Mouse (Mus musculus) layer of hippocampus, adult 9-10 months (tissue): Measurements from ENCODE around the gene Rhbdd1.

Experiments used
- DNase-seq: peaks from one replicate; pipeline ENCODE4 v3.0.0; 2022; ENCODE audit warnings: low spot score

Rhbdd1 gene

DNA sequence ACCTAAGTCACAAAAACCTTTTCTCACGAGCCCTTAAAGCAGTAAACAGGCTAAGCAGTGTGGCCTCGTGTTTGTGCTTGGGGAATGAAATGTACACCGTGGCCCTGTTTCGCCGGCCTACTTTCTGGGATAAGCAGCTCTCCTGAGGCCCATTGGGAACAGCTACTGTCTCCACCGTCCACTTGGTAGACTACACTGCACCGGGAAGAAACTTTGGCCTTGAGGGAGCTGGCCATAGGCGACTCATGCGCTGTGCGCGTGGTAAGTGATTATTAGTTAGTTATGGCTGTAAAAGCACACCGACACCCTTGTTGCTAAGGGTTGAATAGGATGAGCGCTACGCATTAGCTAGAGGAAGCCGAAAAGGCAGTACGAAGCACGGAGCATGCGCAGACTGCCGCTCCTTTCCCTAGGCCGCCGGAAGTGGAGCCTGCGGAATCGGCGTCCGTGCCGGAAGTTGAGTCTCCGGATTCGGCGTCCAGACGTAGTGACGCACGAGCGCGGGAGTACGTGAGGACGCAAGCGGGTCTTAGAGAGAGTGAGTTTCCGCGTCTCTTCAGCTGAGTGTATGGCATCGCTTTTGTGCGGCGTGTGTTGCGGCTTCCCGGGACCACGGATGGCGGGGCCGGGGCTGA, at the start of gene Rhbdd1:
Rhbdd1 (plus strand) TSS at position 342 of the 635 bp plus-strand sequence.
- DNase-seq: peak; percentile 97

DNA sequence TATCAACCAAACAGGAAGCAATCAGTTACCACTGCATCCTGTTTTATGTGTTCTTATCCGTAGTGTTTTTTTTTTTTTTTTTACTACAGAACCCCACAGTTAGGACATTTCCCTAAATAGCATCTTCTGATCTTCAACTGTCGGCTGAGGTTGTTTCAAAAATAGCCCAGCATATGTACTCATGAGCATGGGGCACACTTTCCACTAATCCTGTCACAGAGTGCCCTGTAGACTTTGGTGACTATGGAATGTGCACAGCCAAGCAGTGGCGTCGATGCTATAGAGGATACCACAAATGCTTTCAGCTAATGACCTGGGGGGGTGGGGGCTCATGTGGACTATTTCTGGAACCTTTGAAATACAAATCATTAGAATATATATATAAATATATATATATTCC, 48.7 kb upstream of the Rhbdd1 start:
- DNase-seq: no peak

DNA sequence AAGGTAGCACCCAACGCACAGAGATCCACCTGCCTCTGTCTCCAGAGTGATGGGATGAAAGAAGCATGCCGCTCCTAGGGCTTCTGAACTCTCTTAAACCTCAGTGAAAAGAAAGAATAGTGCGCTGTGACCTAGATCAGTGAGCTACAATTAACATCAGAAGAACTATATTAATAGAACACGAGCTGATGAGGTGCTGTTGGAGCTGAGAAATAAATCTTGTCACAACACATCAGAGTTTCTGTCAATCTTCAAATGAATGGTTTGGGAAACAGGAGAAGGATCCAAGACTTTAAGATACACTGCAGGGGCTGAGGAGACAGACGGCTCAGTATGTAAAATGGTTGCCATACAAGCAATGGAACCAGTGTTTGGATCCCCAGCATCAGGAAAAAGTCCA, 44.0 kb upstream of the Rhbdd1 start:
- DNase-seq: no peak

DNA sequence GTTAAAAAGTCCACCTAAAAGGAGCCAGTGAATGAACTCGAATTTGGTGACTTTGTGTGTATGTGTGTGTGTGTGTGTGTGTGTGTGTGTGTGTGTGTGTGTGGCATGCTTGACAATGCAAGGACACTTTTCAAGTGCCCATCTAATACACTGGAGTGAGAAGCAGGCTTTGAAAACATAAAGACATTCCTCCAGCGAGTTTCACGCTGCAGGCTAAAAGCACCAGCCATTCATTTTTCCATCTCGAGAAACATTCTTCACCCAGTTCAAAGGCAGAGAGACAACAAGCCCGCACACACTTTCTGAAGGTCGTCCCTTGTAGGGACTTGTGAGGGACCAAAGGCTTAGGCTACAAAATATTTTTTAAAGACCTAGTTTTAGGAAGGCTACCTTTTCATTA, 42.7 kb upstream of the Rhbdd1 start:
- DNase-seq: no peak

DNA sequence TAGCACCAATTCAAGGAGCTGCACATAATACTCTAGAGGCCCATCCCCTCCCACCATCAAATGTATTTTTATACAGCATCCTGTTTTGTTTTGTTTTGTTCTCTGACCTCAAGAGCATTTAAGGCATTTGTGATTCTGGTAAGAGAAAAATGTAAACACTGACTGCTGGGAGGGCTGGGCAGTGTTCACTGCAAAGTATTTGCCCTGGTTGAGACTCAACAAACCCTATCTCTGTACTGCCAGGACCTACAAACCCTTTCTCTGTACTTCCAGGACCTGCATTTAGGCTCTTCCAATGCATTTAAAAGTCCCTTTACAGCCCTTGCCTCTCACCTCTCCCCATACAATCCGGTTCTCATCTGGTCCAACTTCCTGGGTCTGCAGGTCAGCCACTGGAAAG, 41.9 kb upstream of the Rhbdd1 start:
- DNase-seq: no peak

DNA sequence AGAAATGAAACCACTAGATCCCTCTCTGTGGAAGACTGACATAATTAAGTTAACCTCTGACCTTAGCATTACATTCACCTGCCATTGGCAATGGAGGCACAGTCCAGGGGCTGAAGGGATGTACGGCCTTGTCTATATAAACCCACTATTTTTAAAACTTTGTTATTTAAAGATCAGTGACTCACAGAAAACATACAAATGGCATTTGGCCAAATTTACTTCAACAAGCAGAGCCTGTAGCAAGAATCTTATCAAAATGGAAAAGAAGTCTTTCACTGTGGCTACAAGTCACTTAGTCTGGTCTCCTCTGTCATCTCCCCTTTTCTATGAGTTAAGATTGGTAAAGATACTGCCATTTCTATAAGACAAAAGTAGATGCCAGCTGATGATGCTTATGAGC, 36.5 kb upstream of the Rhbdd1 start:
- no peak for DNase-seq

DNA sequence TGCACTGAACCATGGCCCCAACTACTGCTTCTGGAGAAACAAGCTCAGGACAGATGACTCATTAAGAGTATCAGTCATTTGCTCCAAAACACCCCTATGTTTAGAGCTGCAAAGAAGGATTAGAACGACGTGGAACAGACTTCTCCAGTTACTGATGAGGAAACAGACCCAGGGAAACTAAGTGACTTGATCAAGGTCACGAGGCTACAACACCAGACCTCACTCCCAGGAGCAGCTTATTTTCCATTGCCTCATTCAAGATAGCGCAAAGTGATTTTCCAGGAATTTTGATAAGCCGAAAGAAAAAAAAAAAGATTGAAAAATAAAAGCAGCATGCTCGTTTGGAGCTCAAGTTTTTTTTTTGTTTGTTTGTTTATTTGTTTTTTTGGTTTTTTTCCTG, 34.4 kb upstream of the Rhbdd1 start:
- DNase-seq: no peak

DNA sequence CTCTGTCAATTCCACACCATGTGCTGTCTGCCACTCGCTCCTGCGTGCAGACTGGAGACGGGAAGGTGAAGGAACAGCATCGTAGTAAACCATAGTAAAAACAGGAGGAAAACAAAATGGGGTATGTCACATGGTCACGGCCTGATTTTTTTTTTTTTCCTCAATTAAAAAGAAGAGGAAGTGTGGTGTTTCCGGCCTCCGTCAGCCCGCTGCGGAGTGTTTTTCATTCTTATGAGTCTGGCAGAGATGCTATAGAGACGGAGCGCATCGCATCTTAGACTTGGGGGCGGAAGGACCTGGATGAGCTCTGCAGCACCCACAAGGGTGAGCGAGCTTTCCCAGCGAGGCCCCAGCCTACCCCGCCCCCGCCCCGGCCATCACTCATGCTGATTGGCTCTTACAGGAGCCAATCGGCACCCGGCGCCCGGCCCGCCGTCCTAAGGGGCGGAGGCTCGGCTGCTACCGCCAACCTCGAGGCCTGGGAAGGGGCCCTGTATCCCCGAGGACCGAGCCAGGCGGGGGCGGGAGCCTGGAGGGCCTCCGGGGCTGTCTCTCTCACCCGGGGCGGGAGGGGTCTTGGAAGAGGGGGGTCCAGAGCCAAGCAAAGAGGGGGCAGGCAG, 33.1 kb upstream of the Rhbdd1 start:
- DNase-seq: no peak

DNA sequence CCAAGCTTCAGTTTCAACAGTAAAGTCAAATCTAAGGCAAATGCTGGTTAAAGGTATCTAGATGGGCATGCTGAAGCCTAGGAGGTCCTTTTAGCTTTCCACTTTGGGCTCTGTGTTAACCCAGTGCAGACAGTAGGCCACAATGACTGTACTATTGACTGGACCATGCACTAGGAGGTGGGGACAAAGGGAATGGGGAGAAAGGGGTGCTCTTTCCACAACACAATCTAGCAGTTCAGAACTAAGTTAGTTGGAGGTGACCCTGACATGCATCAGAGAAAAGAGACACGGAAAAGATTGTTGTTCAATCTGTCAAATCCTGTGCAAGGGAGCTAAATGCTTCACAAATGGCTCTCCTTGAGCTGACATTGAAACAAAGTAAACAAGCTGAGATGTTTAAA, 32.4 kb upstream of the Rhbdd1 start:
- DNase-seq: no peak

DNA sequence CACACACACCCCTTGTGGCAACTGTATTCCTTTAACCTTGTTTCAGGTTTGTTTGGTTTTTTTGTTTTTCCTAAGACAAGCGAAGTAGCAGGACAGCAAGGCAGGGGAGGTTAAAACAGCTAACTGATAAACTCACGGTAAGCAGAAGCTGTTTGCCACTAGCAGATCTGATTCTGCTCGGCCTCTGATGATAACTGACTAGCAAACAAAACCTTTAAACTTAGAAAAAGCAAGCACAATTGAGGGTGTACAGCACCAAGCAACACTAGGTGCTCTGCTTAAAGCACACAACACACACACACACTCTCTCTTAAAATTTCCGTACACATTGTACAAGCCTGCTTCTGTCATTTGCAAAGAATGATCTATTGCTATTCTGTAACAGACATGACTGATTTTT, 31.8 kb upstream of the Rhbdd1 start:
- no peak for DNase-seq

DNA sequence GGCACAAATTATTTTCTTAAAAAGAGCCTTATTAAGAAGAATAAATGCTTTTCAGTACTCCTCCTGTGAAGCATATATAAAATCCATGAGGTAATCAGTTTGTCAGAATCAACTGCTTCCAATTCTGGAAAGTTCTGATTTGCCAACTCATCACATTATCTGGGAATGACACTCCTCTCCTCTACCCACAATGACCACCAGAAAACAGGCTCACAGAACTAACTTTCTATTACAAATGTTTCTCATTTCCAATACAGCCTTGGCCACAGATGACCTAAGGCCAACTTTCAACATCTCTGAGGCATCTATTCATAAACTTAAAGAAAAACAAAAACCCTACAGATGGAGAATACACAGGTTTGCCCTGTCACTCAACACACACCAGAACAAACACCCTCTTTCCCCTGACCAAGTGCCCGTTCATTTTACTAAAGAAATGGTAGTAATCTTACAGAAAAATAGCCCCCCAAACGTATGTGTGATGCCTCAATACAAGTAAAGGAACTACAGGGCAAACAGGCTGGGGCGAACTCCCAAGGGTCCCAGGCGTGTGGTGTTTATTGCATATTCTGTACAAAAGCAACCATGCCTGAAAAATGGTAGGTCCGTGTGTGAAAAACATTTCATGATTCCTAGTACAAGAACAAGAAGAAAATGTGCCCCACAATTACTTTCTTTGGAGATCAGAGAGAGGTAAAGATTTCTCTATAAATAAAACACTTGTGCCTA, 30.6 kb upstream of the Rhbdd1 start:
- DNase-seq: no peak

DNA sequence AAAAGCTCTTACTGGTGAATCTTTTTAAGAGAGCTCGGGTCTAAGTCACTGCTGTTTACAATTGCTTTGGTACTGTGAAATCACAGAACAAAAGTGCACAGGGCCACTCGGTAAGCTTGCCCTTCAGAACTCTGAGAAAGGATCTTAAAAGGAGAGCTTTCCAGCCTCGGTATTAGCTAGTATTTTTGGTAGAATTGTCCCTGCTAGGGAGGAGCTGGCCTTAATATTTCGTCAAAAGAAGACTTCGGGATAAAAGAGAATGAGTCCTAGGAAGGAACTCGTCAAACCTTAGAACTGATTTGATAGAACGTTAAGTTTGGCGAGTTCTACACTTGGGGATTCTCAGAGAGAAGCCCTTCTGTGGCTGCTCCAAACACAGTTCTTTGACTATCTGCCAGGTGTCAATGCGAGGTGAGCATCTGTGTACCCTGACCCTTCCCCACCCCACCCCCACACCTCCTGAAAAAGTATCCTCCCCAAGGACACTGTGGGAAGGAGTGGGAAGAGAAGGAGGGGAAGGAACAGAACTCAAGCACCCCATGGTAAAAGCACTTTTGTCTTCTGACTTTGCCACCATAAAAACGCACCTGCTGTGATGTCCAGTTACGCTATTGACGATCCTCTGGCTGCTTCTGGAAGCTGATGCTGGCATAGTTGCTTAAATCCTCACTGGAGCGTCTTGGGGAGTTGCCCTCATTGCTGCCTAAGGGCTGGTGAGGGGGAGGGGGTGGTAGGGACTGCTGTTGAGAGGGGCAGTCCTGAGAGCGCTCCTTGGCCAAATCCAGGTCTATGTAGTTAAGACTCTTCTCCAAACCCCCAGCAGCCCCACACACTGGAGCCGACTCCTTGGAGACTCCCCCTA, 29.8 kb upstream of the Rhbdd1 start:
- no peak for DNase-seq

DNA sequence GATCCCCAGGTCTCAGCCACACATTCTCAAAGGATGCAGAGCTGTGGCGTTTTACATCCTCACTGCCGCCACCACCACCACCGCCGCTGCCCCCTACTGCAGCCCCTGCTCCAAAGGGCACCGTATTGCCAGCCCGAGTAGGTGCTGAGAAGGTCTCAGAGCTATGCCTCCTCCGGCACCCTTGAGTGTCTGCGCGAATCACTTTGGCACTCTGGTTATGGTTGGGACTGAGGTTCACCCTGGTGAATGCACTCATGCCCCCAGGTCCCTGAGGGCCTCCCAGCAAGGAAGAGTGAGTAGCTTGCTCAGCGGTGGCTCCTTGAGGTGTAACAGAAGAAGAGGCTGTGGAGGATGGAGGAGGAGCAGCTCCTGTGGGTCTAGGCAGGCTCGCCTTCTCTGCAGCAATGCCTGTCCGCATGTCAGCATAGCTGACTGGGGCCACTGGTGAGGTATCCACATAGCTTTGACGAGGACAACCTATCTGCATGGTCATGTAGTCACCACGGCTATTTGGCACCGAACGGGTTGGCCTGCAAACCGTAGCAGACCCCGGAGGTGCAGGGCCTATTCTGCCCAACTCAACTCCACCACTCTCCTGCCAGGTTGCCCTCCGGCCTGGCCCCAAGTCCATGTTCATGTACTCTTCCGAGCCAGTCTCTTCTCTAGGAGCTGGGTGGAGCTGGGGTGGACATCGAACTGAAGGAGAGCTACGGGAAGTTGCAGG, 29.0 kb upstream of the Rhbdd1 start:
- no peak for DNase-seq

DNA sequence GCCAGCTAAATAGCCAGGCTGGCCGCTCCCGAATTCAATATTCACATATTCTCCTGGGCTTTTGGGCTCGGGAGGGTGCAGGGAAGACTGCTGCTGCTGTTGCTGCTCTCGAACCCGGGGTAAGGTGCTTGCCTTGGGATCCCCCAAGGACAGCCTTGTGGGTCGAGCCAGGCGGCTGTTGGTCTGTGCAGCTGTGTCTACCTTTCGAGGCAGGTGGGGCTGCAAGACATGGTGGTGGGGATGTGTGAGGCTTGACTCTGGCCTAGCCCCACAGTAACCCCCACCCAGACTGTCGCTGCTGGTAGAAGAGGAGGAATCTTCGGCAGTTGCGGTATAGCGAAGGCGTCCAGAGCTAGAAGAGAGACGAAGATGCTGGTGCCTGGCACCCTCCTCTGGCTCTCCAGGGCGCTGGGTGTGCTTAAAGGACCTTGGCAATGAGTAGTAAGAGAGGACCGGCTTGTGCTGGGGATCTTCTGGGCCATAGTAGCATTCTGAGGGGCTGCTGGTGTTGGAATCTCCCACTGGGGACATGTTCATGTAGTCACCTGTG, 28.4 kb upstream of the Rhbdd1 start:
- no peak for DNase-seq

DNA sequence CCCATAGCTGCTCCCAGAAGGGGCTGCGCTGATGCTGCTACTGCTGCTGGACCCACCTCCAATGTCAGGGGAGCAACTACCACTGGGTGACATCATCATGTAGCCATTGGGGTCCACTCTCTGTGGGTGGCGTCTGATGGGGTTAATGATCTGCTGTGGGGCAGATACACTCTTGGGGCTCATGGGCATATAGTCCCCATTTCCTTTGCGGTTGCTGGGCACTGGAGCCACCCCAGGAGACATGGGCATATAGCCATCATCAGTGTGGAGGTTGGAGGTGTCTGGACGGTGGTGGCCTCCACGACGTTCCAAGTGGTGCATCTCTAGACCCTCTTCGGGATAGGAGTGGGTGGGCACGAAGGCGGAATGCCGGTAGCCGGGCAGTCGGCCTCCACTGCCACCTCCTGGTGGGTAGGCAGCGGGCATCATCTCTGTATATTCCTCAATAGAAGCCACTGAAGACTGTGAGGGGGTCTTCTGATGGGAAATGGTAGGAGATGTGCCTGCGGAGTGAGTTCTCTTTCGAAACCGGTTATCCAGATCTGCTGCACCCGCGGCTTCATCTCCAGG, 27.7 kb upstream of the Rhbdd1 start:
- DNase-seq: no peak

DNA sequence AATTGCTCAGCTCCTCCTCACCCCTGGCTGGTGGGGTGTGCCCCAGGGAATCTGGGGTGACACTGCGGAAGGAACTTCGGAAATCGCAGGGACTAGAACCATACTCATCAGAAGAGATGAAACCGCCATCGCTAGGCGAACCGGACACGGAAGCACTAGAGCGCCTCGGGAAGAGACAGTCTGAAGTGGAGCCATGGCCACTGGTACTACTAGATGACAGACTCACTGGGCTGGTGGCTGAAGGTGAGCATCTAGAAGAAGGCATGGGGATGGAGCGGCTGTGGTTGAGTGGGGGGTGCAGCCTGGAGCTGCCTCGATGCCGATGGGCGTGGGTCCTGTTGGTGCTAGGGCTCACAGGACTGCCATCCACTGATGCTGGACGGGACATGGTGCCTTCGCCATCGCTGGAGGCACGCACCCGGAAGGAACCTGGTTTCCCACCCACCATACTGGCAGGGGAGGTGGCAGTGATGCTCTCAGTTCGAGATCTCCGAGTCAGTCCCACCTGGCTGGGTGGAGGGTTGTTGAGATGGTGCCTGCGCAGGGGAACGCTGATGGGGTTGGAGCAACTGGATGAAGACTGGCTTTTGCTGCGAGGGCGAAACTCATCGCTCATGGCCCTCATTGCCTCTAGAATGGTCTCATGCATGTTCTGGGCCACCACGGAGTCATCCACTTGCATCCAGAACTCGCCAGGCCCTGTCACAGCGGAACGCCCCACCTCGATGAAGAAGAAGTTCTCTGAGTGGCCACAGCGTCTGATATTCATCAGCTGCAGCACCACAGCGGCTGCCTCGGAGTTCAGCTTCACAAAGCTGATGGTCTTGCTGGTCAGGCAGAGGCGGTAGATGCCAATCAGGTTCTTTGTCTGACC, 26.9 kb upstream of the Rhbdd1 start:
- DNase-seq: no peak

DNA sequence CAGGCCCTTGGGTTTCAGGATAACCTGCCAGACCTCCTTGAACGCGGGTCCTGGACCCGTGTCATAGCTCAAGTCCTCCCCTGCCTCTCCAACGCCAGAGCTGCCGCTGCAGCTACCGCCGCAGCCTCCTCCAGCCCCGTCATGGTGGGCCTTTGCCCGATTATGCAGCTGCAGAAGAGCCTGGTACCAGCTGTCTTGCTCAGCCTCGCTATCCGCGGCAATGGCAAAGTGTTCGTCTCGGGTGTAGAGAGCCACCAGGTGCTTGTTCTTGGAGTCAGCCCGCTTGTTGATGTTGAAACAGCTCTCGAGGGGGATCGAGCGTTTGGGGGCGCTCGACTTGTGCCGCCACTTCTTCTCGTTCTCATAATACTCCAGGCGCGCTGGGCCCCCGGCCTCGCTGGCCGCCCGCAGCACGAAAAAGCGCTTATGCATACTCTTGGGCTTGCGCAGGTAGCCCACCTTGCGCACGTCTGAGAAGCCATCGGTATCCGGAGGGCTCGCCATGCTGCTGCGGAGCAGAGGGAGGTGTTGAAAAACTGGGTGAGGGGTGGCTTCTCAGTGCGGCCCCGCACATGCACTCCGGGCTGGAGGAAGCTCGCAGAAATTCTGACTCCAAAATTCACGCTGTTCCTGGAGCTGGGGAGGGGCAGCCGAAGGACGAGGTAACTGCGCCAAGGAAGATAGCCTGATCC, 26.1 kb upstream of the Rhbdd1 start:
- DNase-seq: no peak

DNA sequence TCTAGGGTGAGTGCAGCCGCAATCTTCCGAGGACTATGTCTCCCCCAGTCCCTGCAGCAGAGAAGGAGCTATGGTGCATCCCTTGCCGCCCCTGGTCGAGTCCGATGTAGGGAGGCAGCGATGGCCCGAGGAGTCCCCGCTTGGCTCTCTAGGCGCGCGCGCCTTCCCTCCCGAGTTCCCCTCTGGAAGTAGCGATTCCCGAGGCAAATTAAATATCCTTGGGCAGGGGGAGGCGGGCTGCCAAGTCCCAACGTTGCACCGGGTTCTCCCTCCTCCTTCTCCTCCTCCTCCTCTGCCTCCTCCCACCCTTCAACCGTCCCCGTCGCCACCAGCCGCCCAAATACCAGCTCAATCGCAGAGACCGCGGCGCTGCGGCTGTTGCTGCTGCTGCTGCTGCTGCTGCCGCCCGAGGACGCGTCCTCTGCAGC, 25.5 kb upstream of the Rhbdd1 start:
- DNase-seq: no peak

DNA sequence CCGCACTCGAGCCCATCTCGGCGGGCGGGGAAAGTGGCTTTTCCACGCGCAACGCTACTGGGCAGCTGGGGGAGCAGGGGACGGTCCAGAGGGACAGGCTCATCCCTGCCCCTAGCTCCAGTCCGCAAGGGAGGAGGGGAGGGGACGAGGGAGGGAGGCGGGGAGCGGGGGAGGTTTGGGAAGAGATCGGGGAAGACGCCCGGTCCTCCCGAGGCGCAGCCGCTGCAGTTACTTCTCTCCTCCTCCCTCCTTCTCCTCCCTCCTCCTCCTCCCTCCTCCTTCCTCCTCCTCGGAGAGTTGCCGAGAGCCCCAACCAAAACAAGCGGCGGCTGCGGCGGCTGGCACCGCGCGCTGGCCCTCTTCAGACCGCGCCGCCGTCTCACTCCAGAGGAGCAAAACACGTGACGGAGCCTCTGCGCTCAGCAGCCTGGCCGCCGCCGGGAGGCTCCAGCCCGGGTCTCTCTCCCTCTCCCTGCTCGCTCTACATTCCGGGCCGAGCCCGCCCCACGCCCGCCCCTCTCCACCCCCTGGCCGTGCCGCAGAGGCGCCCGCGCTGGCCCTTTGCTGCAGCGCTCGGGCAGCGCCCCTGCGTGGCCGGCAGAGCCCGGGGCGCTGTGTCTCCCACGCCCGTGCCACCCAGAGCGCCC, 25.0 kb upstream of the Rhbdd1 start, which contains the start of gene Irs1:
Irs1 (minus strand) TSS at position 266 of the 647 bp plus-strand sequence.
- DNase-seq: no peak
